Mouse (Mus musculus) kidney, adult 2 months (tissue): ENCODE results near the gene Sat2.

Source experiments
- CTCF ChIP-seq: fragments of 200-500 bp; conservative IDR thresholded peaks from 2 replicates; pipeline ENCODE4 v1.5.1; 2011; ENCODE audit warnings: low read depth, mild to moderate bottlenecking, control low read depth, low read length, moderate library complexity, mixed read lengths; ENCODE audit not compliant: insufficient read depth, insufficient read length
- POLR2A ChIP-seq: fragments of 200-500 bp; IDR thresholded peaks from one replicate; pipeline ENCODE4 v1.6.1; 2011; ENCODE audit warnings: low read depth, low read length, control low read depth

DNA sequence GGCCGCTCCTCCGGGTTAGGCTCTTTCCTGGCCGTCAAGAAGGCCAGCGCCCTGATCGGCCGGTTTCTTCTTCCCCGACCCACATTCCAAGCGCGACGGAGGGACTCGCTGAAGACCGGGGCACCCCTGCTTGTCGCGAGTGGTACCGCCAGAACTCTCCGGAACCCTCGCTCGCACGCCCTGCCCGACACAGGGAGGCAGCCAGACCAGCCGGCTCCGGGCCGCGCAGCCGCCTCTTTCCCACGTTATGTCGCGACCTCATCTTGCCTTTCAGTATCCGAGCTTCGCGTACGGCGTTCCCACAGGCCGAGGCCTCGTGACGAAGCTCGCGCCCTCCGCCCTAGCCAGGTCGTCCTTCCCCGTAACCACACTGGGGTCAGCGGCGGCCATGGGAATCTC, 49.9 kb downstream of the Sat2 start:
- TF ChIP-seq CTCF (no peak), POLR2A (no peak)
